Mouse (Mus musculus) small intestine, adult 2 months (tissue): ENCODE measurements around the gene Mios. TPM values are rescaled to one million over a fixed set of nuclear protein-coding genes. Genes with fewer than 3 reads are reported as not detected.

ENCODE experiments used
- H3K27ac ChIP-seq: fragments of 200-500 bp; 2 replicates; pipeline ENCODE4 v1.5.1; 2012; ENCODE audit warnings: low read depth, low read length, control low read depth, inconsistent platforms; ENCODE audit not compliant: insufficient read depth
- H3K27me3 ChIP-seq: fragments of 200-500 bp; 2 replicates; pipeline ENCODE4 v1.6.1; 2012; ENCODE audit warnings: mild to moderate bottlenecking, moderate library complexity, low read length, inconsistent platforms; ENCODE audit not compliant: control insufficient read depth, insufficient read depth
- H3K36me3 ChIP-seq: fragments of 200-500 bp; 2 replicates; pipeline ENCODE4 v1.6.1; 2012; ENCODE audit warnings: mild to moderate bottlenecking, low read length, control low read depth, inconsistent platforms; ENCODE audit not compliant: control insufficient read depth, insufficient read depth
- H3K4me1 ChIP-seq: fragments of 200-500 bp; 2 replicates; pipeline ENCODE4 v1.6.1; 2012; ENCODE audit warnings: low read length, inconsistent platforms, mixed read lengths; ENCODE audit not compliant: control insufficient read depth, insufficient read depth, insufficient read length
- H3K4me3 ChIP-seq: fragments of 200-500 bp; 2 replicates; pipeline ENCODE4 v1.5.1; 2012; ENCODE audit warnings: low read depth, mild to moderate bottlenecking, control low read depth, inconsistent platforms, low read length, moderate library complexity
- CTCF ChIP-seq: fragments of 200-500 bp; IDR thresholded peaks from 2 replicates; pipeline ENCODE4 v1.5.1; 2012; ENCODE audit warnings: low read depth, mild to moderate bottlenecking, control low read depth, inconsistent platforms, low read length, moderate library complexity, mixed read lengths; ENCODE audit not compliant: insufficient replicate concordance, insufficient read length; ENCODE audit errors: extremely low read depth
- POLR2A ChIP-seq: fragments of 200-500 bp; IDR thresholded peaks from 2 replicates; pipeline ENCODE4 v1.6.1; 2012; ENCODE audit warnings: low read depth, mild to moderate bottlenecking, control low read depth, inconsistent platforms, low read length, moderate library complexity
- WGBS: fragments of 180-500 bp; shearing (Covaris S2); methylation state at CpG from one replicate; pipeline ENCODE4 v1.1.7; 2018; 5-methylcytosine and 5-hydroxymethylcytosine counted together
- polyA plus RNA-seq: library from polyadenylated mRNA; depleted of rRNA; stranded (reverse); fragments of >200 nt; gene quantifications from 2 replicates; pipeline ENCODE4 v1.2.3, GENCODE M21; 2012

Gene Mios
- polyA plus RNA-seq, 1 experiment = 0.43 TPM

DNA sequence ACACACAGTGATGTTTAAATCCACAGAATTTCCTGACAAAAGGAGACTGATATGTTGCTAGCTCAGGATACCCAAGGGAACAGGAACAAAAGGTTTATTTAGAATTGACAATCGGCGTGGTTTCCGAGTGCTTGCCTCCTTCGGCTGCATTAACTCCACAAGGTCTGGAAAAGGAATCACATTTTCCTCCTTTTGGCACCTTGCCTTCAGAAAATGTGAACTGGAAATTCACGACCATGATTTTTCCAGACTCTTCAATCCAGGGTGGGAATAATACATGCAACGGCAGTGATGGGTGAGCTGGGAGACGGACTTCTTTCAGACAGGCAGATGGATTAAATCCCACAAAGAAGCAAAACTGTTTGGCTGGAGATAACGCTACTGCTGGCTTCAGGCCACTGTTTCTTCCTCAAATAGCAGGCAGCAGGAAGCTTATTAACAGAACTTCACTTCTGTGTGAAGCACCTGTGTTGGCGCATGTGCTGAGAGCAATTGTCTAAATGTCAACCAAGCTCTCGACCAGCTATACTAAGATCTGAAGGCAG lies 30.6 kb upstream of the Mios start:
- Histone ChIP-seq H3K4me1 (no peaks in the 10 kb centered on the region), H3K27me3 (no peaks in the 10 kb centered on the region), H3K4me3 (no peak overlapping the region), H3K27ac (no peak overlapping the region), H3K36me3 (no peaks in the 10 kb centered on the region)
- TF ChIP-seq CTCF (no peak), POLR2A (no peak)
- WGBS = 31% methylated on average over 10 of the region's 10 CpGs

DNA sequence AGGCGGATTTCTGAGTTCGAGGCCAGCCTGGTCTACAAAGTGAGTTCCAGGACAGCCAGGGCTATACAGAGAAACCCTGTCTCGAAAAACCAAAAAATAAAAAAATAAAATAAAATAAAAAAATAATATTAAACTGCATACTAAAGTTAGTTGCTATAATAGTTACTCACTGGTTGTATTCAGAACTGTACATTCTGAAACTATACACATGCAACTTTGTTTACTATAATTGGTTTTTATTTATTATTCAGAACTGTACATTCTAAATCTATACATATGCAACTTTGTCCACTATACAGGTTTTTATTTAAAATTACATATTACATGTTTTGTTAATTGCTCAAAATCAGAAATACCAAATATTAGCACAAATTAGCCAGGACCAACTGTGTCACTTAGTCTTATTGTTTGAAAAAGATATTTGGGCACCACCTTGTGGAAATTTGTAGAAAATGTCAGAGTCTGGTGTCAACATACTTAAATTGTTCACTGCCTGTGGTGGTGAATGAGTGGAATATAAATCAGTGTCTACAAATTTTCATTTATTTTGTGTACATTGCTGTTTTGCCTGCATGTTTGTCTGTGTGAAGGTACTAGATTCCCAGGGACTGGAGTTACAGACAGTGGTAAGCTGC lies 20.3 kb upstream of the Mios start:
- Histone ChIP-seq H3K27me3 (no peaks in the 10 kb centered on the region), H3K27ac (no peak overlapping the region), H3K36me3 (no peaks in the 10 kb centered on the region), H3K4me1 (no peaks in the 10 kb centered on the region), H3K4me3 (no peak overlapping the region)
- 90% methylated on average over 3 of the region's 3 CpGs for WGBS
- TF ChIP-seq CTCF (no peak), POLR2A (no peak)

DNA sequence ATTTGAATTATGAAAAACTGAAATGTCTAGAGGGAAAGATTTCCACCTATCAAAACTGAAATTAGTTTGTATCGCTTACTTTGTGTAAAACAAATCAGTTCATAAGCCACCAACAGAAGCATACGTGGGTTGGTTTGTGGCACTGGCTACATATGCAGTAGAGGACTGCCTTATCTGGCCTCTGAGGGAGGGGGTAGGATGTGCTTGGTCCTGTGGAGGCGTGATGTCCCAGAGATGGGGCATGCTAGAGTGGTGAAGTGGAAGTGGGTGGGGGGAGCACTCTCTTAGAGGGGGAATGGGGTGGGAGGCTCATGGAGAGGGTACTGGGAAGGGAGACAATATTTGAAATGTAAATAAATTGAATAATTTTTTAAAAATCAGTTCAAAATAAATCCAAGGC lies 19.1 kb upstream of the Mios start:
- H3K4me3 ChIP-seq = no peak overlapping the region
- 63% methylated on average over 3 of the region's 3 CpGs for WGBS
- H3K36me3 ChIP-seq = no peaks in the 10 kb centered on the region
- H3K27ac ChIP-seq = no peak overlapping the region
- TF ChIP-seq POLR2A = no peak
- TF ChIP-seq CTCF = no peak
- no peaks in the 10 kb centered on the region for H3K27me3 ChIP-seq
- H3K4me1 ChIP-seq = no peaks in the 10 kb centered on the region

DNA sequence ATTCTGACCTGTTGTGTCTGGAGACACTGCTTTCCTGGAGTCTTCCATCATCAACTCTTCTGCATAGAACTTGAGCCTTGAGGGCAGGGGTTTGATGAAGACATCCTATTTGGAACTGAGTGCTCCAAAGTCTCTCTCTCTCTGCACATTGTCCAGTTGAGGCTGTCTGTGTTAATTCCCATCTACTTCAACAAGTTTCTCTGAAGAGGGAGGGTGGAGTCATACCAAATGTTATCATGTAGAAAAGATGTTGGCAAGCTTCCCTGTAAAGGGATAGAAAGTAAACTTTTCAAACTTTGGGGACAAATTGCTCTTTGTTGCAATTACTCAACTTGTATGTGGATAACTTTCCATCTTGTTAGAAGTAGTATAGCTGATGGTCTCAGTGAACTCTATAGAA lies 16.5 kb upstream of the Mios start, which contains the start of gene Col28a1:
Col28a1 (minus strand) TSS at position 101 of the 400 bp plus-strand sequence.
- no peak within 1 kb of the TSS for H3K4me3 ChIP-seq
- H3K27ac ChIP-seq = no peak within 1 kb of the TSS
- no peaks in the 10 kb centered on the region for H3K27me3 ChIP-seq
- H3K36me3 ChIP-seq = no peaks in the 10 kb centered on the region
- TF ChIP-seq POLR2A (no peak), CTCF (no peak)
- no peaks in the 10 kb centered on the region for H3K4me1 ChIP-seq

DNA sequence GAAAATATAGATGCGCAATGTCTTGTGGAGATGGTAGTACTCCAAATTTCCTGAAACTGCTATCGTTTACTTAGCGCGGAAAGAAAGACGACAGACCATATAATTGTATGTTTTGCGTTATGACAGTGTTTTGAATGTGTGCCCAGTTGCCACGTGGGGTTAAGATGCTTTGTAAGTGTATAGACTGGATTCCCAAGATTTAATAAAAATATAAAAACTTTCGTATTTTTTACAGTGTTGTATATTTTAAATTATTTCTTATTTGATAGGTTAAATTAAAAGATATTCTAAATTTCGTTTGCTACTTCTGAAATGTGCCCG lies 804 bp downstream of the Mios start:
- H3K36me3 ChIP-seq = peaks cover 5% of the 10 kb centered on the region; the same call in 1 of the 2 replicates
- H3K27ac ChIP-seq = peak overlapping the region; percentile 56
- TF ChIP-seq POLR2A = no peak
- no peak for TF ChIP-seq CTCF
- H3K4me1 ChIP-seq = peaks cover 2% of the 10 kb centered on the region; the same call in 1 of the 2 replicates
- H3K4me3 ChIP-seq = peak overlapping the region; percentile 96
- no peaks in the 10 kb centered on the region for H3K27me3 ChIP-seq
- WGBS = 11% methylated on average over 10 of the region's 10 CpGs

DNA sequence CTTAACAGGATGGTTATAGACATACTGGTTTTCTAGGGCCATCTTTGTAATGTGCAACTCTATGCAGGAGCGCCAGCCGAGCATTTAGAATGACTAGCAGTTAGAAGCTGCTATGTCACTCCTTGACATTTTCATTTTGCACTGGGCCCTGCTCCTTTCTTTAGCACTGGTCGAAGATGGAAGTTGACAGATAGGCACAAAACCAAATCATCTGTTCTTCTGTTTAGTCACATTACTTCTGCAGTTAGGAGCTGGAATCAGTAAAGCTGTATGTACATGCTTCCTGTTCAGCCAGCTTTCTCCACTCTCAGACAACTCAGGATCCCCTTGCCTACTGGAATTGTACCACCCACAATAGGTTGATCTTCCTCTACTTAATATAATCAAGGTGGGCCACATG lies 1.6 kb downstream of the Mios start:
- WGBS = 95% methylated on average over 3 of the region's 3 CpGs
- TF ChIP-seq CTCF = no peak
- no peak for TF ChIP-seq POLR2A
- Histone ChIP-seq H3K36me3 (peaks cover 8% of the 10 kb centered on the region; the same call in 1 of the 2 replicates), H3K4me3 (no peak overlapping the region), H3K27me3 (no peaks in the 10 kb centered on the region), H3K4me1 (peaks cover 2% of the 10 kb centered on the region; the same call in 1 of the 2 replicates), H3K27ac (no peak overlapping the region)

DNA sequence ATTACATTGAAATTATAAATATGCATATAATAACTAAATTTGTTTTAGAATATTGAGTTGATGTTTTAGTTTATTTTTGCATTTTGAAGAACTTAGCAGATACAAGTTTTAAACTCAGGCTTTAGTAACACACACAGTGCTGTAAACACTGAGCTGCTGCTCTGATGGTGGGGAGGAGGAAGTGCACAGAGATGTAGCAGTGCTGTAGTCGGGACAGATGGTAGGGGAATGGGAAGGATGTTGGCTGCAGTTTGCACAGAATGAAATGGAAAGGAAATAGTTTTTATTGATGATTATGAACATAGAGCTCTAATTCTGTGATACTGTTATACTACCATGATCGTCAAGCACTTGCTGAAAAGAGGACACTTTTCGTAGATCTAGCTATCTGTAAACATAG lies 18.0 kb downstream of the Mios start:
- Histone ChIP-seq H3K27me3 (no peaks in the 10 kb centered on the region), H3K36me3 (peaks cover 21% of the 10 kb centered on the region), H3K4me3 (no peak overlapping the region), H3K27ac (no peak overlapping the region), H3K4me1 (no peaks in the 10 kb centered on the region)
- WGBS = 79% methylated on average over 3 of the region's 3 CpGs
- no peak for TF ChIP-seq POLR2A
- TF ChIP-seq CTCF = no peak
